10 mouse cellular contexts compared by ENCODE assay signal in genomic region chr11:97445999-97446511, GRCm38 (mm10). TPM values are rescaled to one million over a fixed set of nuclear protein-coding genes. Genes with fewer than 3 reads are reported as not detected.
DNase-seq lines count a peak whose midpoint lies in the region; ATAC-seq lines count a peak whose summit lies in the region.
"Had no signal": no experiment of that assay in that cellular context is flagged by ENCODE, and none has a peak within 500 bp of the region (broad histone marks: within the 10 kb centered on the region; RNA-seq: fewer than 3 reads in every experiment).

No protein-coding gene starts in this region.

- peak overlapping the region; percentile 63; the same call in 1 of the 2 replicates for H3K27ac ChIP-seq in midbrain, embryonic 10.5 days (replicated peaks)
- no peak overlapping the region for H3K27ac ChIP-seq in midbrain, embryonic 16.5 days (ENCODE audit: low read length)
- H3K27ac ChIP-seq in embryonic facial prominence, embryonic 10.5 days (replicated peaks), result peak overlapping the region; percentile 31
- H3K27ac ChIP-seq in liver, embryonic 12.5 days, result peak overlapping the region; percentile 99
- H3K27ac ChIP-seq in stomach, embryonic 16.5 days (ENCODE audit: low read length), result no peak overlapping the region; the same call in 1 of the 2 replicates
- H3K27ac ChIP-seq in hindbrain, embryonic 14.5 days, result no peak overlapping the region

- H3K9ac ChIP-seq in midbrain, embryonic 16.5 days (ENCODE audit: low read depth, low read length), result no peak overlapping the region
- H3K9ac ChIP-seq in liver, embryonic 12.5 days, result peak overlapping the region; percentile 100
- 0 out of 2 replicates have a peak overlapping the region, but pooled peaks have one; percentile 40 for H3K9ac ChIP-seq in stomach, embryonic 16.5 days (ENCODE audit: low read length)
- H3K9ac ChIP-seq in hindbrain, embryonic 14.5 days, result no peak overlapping the region

- H3K36me3 ChIP-seq in midbrain, embryonic 10.5 days, result peaks cover 8% of the 10 kb centered on the region; the same call in 1 of the 2 replicates
- 0 out of 2 replicates have a peak, but pooled peaks cover 2% of the 10 kb centered on the region for H3K36me3 ChIP-seq in midbrain, embryonic 16.5 days (ENCODE audit: control insufficient read depth, insufficient read depth, low read length)
- peaks cover 57% of the 10 kb centered on the region for H3K36me3 ChIP-seq in embryonic facial prominence, embryonic 10.5 days (replicated peaks)
- peaks cover 80% of the 10 kb centered on the region for H3K36me3 ChIP-seq in liver, embryonic 12.5 days
- 0 out of 2 replicates have a peak, but pooled peaks cover 3% of the 10 kb centered on the region for H3K36me3 ChIP-seq in stomach, embryonic 16.5 days (ENCODE audit: control insufficient read depth, insufficient read depth, low read length)
- peaks cover 26% of the 10 kb centered on the region; the same call in 1 of the 2 replicates for H3K36me3 ChIP-seq in hindbrain, embryonic 14.5 days (replicated peaks; ENCODE audit: control insufficient read depth, insufficient read depth)

- peaks cover 32% of the 10 kb centered on the region for H3K27me3 ChIP-seq in midbrain, embryonic 10.5 days (ENCODE audit: low read depth, poor library complexity, severe bottlenecking)
- peaks cover 3% of the 10 kb centered on the region; the same call in 1 of the 2 replicates for H3K27me3 ChIP-seq in midbrain, embryonic 16.5 days (ENCODE audit: control insufficient read depth, insufficient read depth, low read depth, low read length)
- H3K27me3 ChIP-seq in embryonic facial prominence, embryonic 10.5 days (replicated peaks; ENCODE audit: low read depth, poor library complexity, severe bottlenecking), result peaks cover 25% of the 10 kb centered on the region
- H3K27me3 ChIP-seq in liver, embryonic 12.5 days (replicated peaks), result no peaks in the 10 kb centered on the region
- H3K27me3 ChIP-seq in stomach, embryonic 16.5 days (ENCODE audit: control insufficient read depth, insufficient read depth, low read length), result no peaks in the 10 kb centered on the region
- H3K27me3 ChIP-seq in hindbrain, embryonic 14.5 days (ENCODE audit: control insufficient read depth, insufficient read depth, low read length), result peaks cover 9% of the 10 kb centered on the region

- no peaks in the 10 kb centered on the region for H3K9me3 ChIP-seq in midbrain, embryonic 10.5 days (replicated peaks)
- no peaks in the 10 kb centered on the region for H3K9me3 ChIP-seq in midbrain, embryonic 16.5 days (replicated peaks; ENCODE audit: control insufficient read depth, low read length, poor library complexity, severe bottlenecking)
- H3K9me3 ChIP-seq in embryonic facial prominence, embryonic 10.5 days, result no peaks in the 10 kb centered on the region
- no peaks in the 10 kb centered on the region for H3K9me3 ChIP-seq in liver, embryonic 12.5 days (replicated peaks)
- no peaks in the 10 kb centered on the region for H3K9me3 ChIP-seq in stomach, embryonic 16.5 days (replicated peaks; ENCODE audit: control insufficient read depth, low read length)
- no peaks in the 10 kb centered on the region for H3K9me3 ChIP-seq in hindbrain, embryonic 14.5 days (ENCODE audit: control insufficient read depth, low read length)

- no peak for DNase-seq in midbrain, embryonic 10.5 days (ENCODE audit: low spot score)
- no peak for DNase-seq in embryonic facial prominence, embryonic 10.5 days (ENCODE audit: low spot score)
- DNase-seq in layer of hippocampus, adult 9-10 months (ENCODE audit: low spot score), result no peak
- DNase-seq in hindbrain, embryonic 14.5 days (ENCODE audit: low spot score), result no peak
- DNase-seq: kidney, postnatal 10 days; lung, postnatal 4 days; retina, postnatal 1 day had no signal

- H3K4me2 ChIP-seq in midbrain, embryonic 16.5 days (ENCODE audit: low read length), result no peak overlapping the region
- peak overlapping the region; percentile 90 for H3K4me2 ChIP-seq in liver, embryonic 12.5 days
- no peak overlapping the region for H3K4me2 ChIP-seq in stomach, embryonic 16.5 days (ENCODE audit: low read depth, low read length)
- H3K4me2 ChIP-seq in hindbrain, embryonic 14.5 days (replicated peaks), result no peak overlapping the region

- no peak for ATAC-seq in midbrain, embryonic 16.5 days
- peak; percentile 87 for ATAC-seq in liver, embryonic 12.5 days
- ATAC-seq in stomach, embryonic 16.5 days (ENCODE audit: insufficient read depth, low FRiP score), result no peak
- no peak for ATAC-seq in hindbrain, embryonic 14.5 days (ENCODE audit: low FRiP score)

- H3K4me3 ChIP-seq in midbrain, embryonic 10.5 days, result no peak overlapping the region
- no peak overlapping the region for H3K4me3 ChIP-seq in midbrain, embryonic 16.5 days (ENCODE audit: low read depth, low read length)
- peak overlapping the region; percentile 9; the same call in 1 of the 2 replicates for H3K4me3 ChIP-seq in embryonic facial prominence, embryonic 10.5 days
- peak overlapping the region; percentile 97 for H3K4me3 ChIP-seq in liver, embryonic 12.5 days
- H3K4me3 ChIP-seq in stomach, embryonic 16.5 days (replicated peaks; ENCODE audit: low read length), result no peak overlapping the region
- H3K4me3 ChIP-seq in hindbrain, embryonic 14.5 days (replicated peaks; ENCODE audit: low read length), result no peak overlapping the region

- H3K4me1 ChIP-seq in midbrain, embryonic 10.5 days, result peaks cover 61% of the 10 kb centered on the region
- peaks cover 25% of the 10 kb centered on the region for H3K4me1 ChIP-seq in midbrain, embryonic 16.5 days (ENCODE audit: control insufficient read depth, insufficient read depth, low read length)
- H3K4me1 ChIP-seq in embryonic facial prominence, embryonic 10.5 days, result peaks cover 65% of the 10 kb centered on the region
- peaks cover 99% of the 10 kb centered on the region for H3K4me1 ChIP-seq in liver, embryonic 12.5 days
- H3K4me1 ChIP-seq in stomach, embryonic 16.5 days (ENCODE audit: control insufficient read depth, insufficient read depth, low read length), result peaks cover 59% of the 10 kb centered on the region
- H3K4me1 ChIP-seq in hindbrain, embryonic 14.5 days (replicated peaks; ENCODE audit: control insufficient read depth, insufficient read depth, low read length), result peaks cover 23% of the 10 kb centered on the region

- 60% methylated on average over 4 of the region's 4 CpGs for WGBS in midbrain, embryonic 10.5 days
- WGBS in midbrain, embryonic 16.5 days, result 67% methylated on average over 4 of the region's 4 CpGs
- 61% methylated on average over 4 of the region's 4 CpGs for WGBS in embryonic facial prominence, embryonic 10.5 days
- 8% methylated on average over 4 of the region's 4 CpGs for WGBS in liver, embryonic 12.5 days (ENCODE audit: insufficient replicate concordance)
- 39% methylated on average over 4 of the region's 4 CpGs for WGBS in stomach, embryonic 16.5 days
- WGBS in hindbrain, embryonic 14.5 days, result 61% methylated on average over 4 of the region's 4 CpGs

RNA-seq across cellular contexts. Expression of gene Arhgap23, which starts 30.7 kb away (rescaled TPM):
- polyA plus RNA-seq in midbrain, embryonic 10.5 days (2016; fragmentation: Nextera tagmentation; extraction: Ambion mirVana), result 1.9 and 2.3 TPM in 2 replicates
- polyA plus RNA-seq in midbrain, embryonic 16.5 days (2015; fragmentation: Nextera tagmentation; extraction: Ambion mirVana), result 8.6 and 9.6 TPM in 2 replicates
- polyA plus RNA-seq in embryonic facial prominence, embryonic 10.5 days (2016; fragmentation: Nextera tagmentation; extraction: Ambion mirVana), result 2.4 TPM in 2 replicates
- polyA plus RNA-seq in liver, embryonic 12.5 days (2016; fragmentation: Nextera tagmentation; extraction: Ambion mirVana), result 17.3 and 19.7 TPM in 2 replicates
- polyA plus RNA-seq in stomach, embryonic 16.5 days (2015; fragmentation: Nextera tagmentation; extraction: Ambion mirVana), result 4.4 and 4.8 TPM in 2 replicates
- 8.5 and 10.0 TPM in 2 replicates for polyA plus RNA-seq in hindbrain, embryonic 14.5 days (2014; fragmentation: Nextera tagmentation; extraction: Ambion mirVana)

RNA-seq across cellular contexts. Expression of gene 4933428G20Rik, which starts 54.1 kb away (rescaled TPM):
- polyA plus RNA-seq in midbrain, embryonic 10.5 days (2016; fragmentation: Nextera tagmentation; extraction: Ambion mirVana), result 0.25 and 0.28 TPM in 2 replicates
- polyA plus RNA-seq in midbrain, embryonic 16.5 days (2015; fragmentation: Nextera tagmentation; extraction: Ambion mirVana), result 1.2 and 1.3 TPM in 2 replicates
- polyA plus RNA-seq in embryonic facial prominence, embryonic 10.5 days (2016; fragmentation: Nextera tagmentation; extraction: Ambion mirVana), result 0.35 and 0.54 TPM in 2 replicates
- 1.3 and 1.4 TPM in 2 replicates for polyA plus RNA-seq in liver, embryonic 12.5 days (2016; fragmentation: Nextera tagmentation; extraction: Ambion mirVana)
- polyA plus RNA-seq in stomach, embryonic 16.5 days (2015; fragmentation: Nextera tagmentation; extraction: Ambion mirVana), result 0.80 and 0.90 TPM in 2 replicates
- polyA plus RNA-seq in hindbrain, embryonic 14.5 days (2014; fragmentation: Nextera tagmentation; extraction: Ambion mirVana), result 0.41 TPM in 1 of 2 replicates, not detected in the other

Comparison
In these comparisons a context has a peak if more than half of its experiments do, and no peak if none do; other contexts are left out.
1. H3K27ac ChIP-seq: peak in midbrain, embryonic 10.5 days (single experiment), embryonic facial prominence, embryonic 10.5 days (single experiment) and liver, embryonic 12.5 days (single experiment); none in midbrain, embryonic 16.5 days (single experiment), stomach, embryonic 16.5 days (single experiment) and hindbrain, embryonic 14.5 days (single experiment).
2. H3K4me3 ChIP-seq: peak in embryonic facial prominence, embryonic 10.5 days (single experiment) and liver, embryonic 12.5 days (single experiment); none in midbrain, embryonic 10.5 days (single experiment), midbrain, embryonic 16.5 days (single experiment), stomach, embryonic 16.5 days (single experiment) and hindbrain, embryonic 14.5 days (single experiment).
3. H3K9ac ChIP-seq: peak in liver, embryonic 12.5 days (single experiment) and stomach, embryonic 16.5 days (single experiment); none in midbrain, embryonic 16.5 days (single experiment) and hindbrain, embryonic 14.5 days (single experiment).